Mouse (Mus musculus) hindbrain, embryonic 16.5 days (tissue): ENCODE measurements at regions not wholly inside any gene's neighbourhood (a gene's known extent, or its start where the extent isn't known, plus 50 kb on each side); places are given as distances from the start of the nearest gene placed in this dataset.

Experiments used
- ATAC-seq: fragments of 200-750 bp; cut with Nextera tagmentation; 2 replicates; pipeline ENCODE4 v1.8.0; 2017; ENCODE audit warnings: moderate TSS enrichment, moderate library complexity
- H3K27ac ChIP-seq: fragments of 300-500 bp; sonication (generic); 2 replicates; pipeline ENCODE4 v1.5.1; 2014; ENCODE audit warnings: low read depth, mild to moderate bottlenecking, control low read depth, low read length, moderate library complexity
- H3K27me3 ChIP-seq: fragments of 300-500 bp; sonication (generic); replicated peaks from 2 replicates; pipeline ENCODE4 v1.6.1; 2014; ENCODE audit warnings: low read length; ENCODE audit not compliant: control insufficient read depth, insufficient read depth
- H3K36me3 ChIP-seq: fragments of 300-500 bp; sonication (generic); 2 replicates; pipeline ENCODE4 v1.6.1; 2014; ENCODE audit warnings: mild to moderate bottlenecking, low read length, moderate library complexity, mixed read lengths; ENCODE audit not compliant: control insufficient read depth, insufficient read depth
- H3K4me1 ChIP-seq: fragments of 300-500 bp; sonication (generic); 2 replicates; pipeline ENCODE4 v1.6.1; 2014; ENCODE audit warnings: low read depth, low read length; ENCODE audit not compliant: control insufficient read depth, insufficient read depth
- H3K4me2 ChIP-seq: fragments of 300-500 bp; sonication (generic); 2 replicates; pipeline ENCODE4 v1.6.1; 2014; ENCODE audit warnings: mild to moderate bottlenecking, low read length, control low read depth, moderate library complexity
- H3K4me3 ChIP-seq: fragments of 300-500 bp; sonication (generic); 2 replicates; pipeline ENCODE4 v1.5.1; 2014; ENCODE audit warnings: mild to moderate bottlenecking, low read length, control low read depth, moderate library complexity
- H3K9ac ChIP-seq: fragments of 300-500 bp; sonication (generic); 2 replicates; pipeline ENCODE4 v1.6.1; 2014; ENCODE audit warnings: low read depth, mild to moderate bottlenecking, control low read depth, low read length, moderate library complexity
- H3K9me3 ChIP-seq: fragments of 300-500 bp; sonication (generic); 2 replicates; pipeline ENCODE4 v1.6.1; 2014; ENCODE audit warnings: mild to moderate bottlenecking, low read length, moderate library complexity; ENCODE audit not compliant: control insufficient read depth
- WGBS: fragments of 180-500 bp; shearing (Covaris S2); extraction: QIAGEN DNeasy Blood & Tissue Kit; methylation state at CpG from one replicate; pipeline ENCODE4 v1.1.7; 2014; 5-methylcytosine and 5-hydroxymethylcytosine counted together

DNA sequence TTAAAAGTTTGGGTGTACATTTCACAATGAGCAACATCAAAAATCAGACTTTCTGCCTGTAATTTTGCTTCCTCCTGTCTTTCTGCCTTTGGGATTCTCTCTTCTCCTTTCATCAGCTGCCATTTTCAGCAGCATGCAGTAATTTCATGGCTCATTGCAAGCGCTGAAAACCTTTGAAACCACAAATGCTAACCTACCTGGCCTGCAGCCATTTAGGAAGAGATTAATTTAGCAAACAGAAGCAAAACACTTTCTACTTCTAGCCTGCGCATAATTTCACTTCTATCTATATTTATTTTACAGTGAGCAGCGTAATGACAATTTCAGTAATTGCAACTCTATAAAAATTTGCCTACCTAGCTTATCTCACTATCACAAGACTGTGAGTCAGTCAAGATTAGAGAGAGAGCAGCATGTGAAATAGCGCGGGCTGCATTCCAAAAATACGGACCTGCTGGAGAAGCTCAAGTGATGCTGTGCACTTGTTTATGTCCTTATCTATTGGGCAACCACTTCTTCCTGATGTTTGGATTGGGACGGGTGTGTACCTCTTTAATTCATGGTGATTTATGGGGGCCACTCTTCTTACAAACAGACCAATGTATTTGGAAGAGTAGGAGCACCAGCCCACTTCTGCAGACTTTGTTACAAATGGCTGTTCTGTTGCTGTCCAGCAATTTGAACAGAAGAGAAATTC is 341.6 kb downstream of the 9330182O14Rik start:
- peak overlapping the region; percentile 48; the same call in 1 of the 2 replicates for H3K27ac ChIP-seq

GRCm38 (mm10) chr15:40480386-40480785 is 346.2 kb downstream of the 9330182O14Rik start:
- no peak for ATAC-seq
- H3K4me2 ChIP-seq = no peak overlapping the region
- 77% methylated on average over 1 of the region's 1 CpGs for WGBS

More for the DNA sequence above, 341.6 kb downstream of the 9330182O14Rik start:
- Histone ChIP-seq H3K36me3 (no peaks in the 10 kb centered on the region), H3K9me3 (no peaks in the 10 kb centered on the region), H3K4me2 (no peak overlapping the region), H3K9ac (no peak overlapping the region), H3K27me3 (no peaks in the 10 kb centered on the region), H3K4me1 (peaks cover 3% of the 10 kb centered on the region; the same call in 1 of the 2 replicates), H3K4me3 (no peak overlapping the region)
- peak; percentile 71; the same call in 1 of the 2 replicates for ATAC-seq
- WGBS = 49% methylated on average over 7 of the region's 7 CpGs

DNA sequence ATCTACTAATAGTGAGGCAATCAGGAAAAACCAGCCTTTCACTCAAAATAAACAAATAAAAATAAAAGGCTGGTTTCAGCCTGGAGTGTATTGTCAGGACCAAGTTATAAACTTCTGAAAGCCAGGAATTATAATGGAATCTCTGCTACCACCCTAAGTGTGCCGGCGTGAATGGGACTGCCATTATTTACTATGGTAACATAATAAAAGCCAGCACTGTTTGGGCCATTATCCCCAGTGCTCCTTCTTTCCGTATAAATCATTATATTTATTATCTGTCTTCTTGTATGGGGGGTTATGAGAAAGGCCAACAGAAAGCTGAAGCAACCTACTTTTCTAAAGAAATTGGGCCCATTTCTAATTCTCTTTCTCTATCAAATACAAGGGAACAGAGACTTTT is 347.1 kb downstream of the 9330182O14Rik start:
- Histone ChIP-seq H3K27me3 (no peaks in the 10 kb centered on the region), H3K36me3 (no peaks in the 10 kb centered on the region), H3K4me3 (no peak overlapping the region), H3K9ac (no peak overlapping the region), H3K4me2 (no peak overlapping the region), H3K27ac (no peak overlapping the region), H3K9me3 (no peaks in the 10 kb centered on the region), H3K4me1 (no peaks in the 10 kb centered on the region)
- WGBS = 29% methylated on average over 3 of the region's 3 CpGs
- ATAC-seq = no peak

More at GRCm38 (mm10) chr15:40480386-40480785, 346.2 kb downstream of the 9330182O14Rik start:
- no peaks in the 10 kb centered on the region for H3K27me3 ChIP-seq
- no peak overlapping the region for H3K4me3 ChIP-seq
- no peaks in the 10 kb centered on the region for H3K36me3 ChIP-seq
- H3K9ac ChIP-seq = no peak overlapping the region
- no peaks in the 10 kb centered on the region for H3K9me3 ChIP-seq
- H3K27ac ChIP-seq = no peak overlapping the region
- H3K4me1 ChIP-seq = peaks cover 3% of the 10 kb centered on the region; the same call in 1 of the 2 replicates

DNA sequence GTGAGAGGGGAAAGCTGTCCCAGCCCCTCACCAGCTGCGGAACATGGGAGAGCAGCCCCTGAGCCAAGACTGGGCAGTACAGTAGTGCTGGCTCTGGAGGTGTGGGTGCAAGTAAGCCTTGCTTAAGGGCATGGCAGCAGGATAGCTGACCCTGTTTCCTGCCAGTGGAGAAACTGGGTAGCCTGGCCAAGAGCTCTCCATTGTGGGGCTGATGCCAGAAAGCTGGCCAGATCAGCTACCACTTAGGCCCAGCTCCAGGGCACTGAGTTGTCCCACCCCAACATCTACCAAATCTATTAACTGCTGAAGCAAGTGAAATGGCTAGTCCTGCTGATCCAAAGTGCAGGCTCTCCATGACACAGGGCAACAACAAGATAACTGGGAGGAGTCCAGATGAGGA is 351.8 kb downstream of the 9330182O14Rik start:
- Histone ChIP-seq H3K36me3 (no peaks in the 10 kb centered on the region), H3K4me3 (no peak overlapping the region), H3K9ac (no peak overlapping the region), H3K27me3 (no peaks in the 10 kb centered on the region), H3K4me1 (no peaks in the 10 kb centered on the region), H3K27ac (no peak overlapping the region), H3K9me3 (no peaks in the 10 kb centered on the region), H3K4me2 (no peak overlapping the region)
- 0 out of 2 replicates have a peak, but pooled peaks have one; percentile 17 for ATAC-seq
- WGBS = 100% methylated on average over 1 of the region's 1 CpGs

- no peak overlapping the region for H3K27ac ChIP-seq
- no peaks in the 10 kb centered on the region for H3K9me3 ChIP-seq
- 0 out of 2 replicates have a peak, but pooled peaks have one; percentile 50 for ATAC-seq
- 39% methylated on average over 11 of the region's 11 CpGs for WGBS
- no peak overlapping the region for H3K4me2 ChIP-seq
- H3K4me3 ChIP-seq = no peak overlapping the region
- no peak overlapping the region for H3K9ac ChIP-seq
- H3K27me3 ChIP-seq = no peaks in the 10 kb centered on the region
- peaks cover 5% of the 10 kb centered on the region for H3K4me1 ChIP-seq
- H3K36me3 ChIP-seq = no peaks in the 10 kb centered on the region
Measured at GRCm38 (mm10) chr15:40501180-40502125, 367.3 kb downstream of the 9330182O14Rik start.

DNA sequence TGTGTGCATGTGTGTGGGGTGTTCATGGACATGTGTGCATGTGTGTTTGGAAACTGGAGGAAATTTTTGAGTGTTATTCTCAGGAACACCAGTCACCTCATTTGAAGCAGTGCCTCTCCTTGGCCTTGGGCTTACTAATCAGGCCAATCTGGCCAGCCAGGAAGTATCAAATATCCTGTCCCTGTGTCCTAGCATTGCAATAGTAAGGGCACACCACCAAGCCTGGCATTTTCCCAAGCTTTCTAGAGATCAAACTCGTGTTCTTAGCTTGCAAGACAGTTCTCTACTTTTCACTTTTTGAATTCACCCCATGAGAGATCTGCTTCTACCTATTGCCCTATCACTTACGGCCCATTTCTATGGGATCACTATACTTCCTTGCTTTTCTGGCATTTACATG is 376.7 kb downstream of the 9330182O14Rik start:
- 76% methylated on average over 2 of the region's 2 CpGs for WGBS
- H3K9me3 ChIP-seq = no peaks in the 10 kb centered on the region; the same call in 1 of the 2 replicates
- H3K9ac ChIP-seq = no peak overlapping the region
- no peak overlapping the region for H3K27ac ChIP-seq
- no peaks in the 10 kb centered on the region for H3K36me3 ChIP-seq
- no peak overlapping the region for H3K4me2 ChIP-seq
- no peaks in the 10 kb centered on the region for H3K27me3 ChIP-seq
- ATAC-seq = no peak
- no peak overlapping the region for H3K4me3 ChIP-seq
- H3K4me1 ChIP-seq = no peaks in the 10 kb centered on the region

- H3K27ac ChIP-seq = no peak overlapping the region
- H3K36me3 ChIP-seq = no peaks in the 10 kb centered on the region
- H3K4me3 ChIP-seq = no peak overlapping the region
- no peak overlapping the region for H3K4me2 ChIP-seq
- H3K4me1 ChIP-seq = no peaks in the 10 kb centered on the region
- no peaks in the 10 kb centered on the region for H3K9me3 ChIP-seq
- ATAC-seq = no peak
- no peaks in the 10 kb centered on the region for H3K27me3 ChIP-seq
- H3K9ac ChIP-seq = no peak overlapping the region
- 78% methylated on average over 2 of the region's 2 CpGs for WGBS
Measured at GRCm38 (mm10) chr15:40524350-40524749, 390.2 kb downstream of the 9330182O14Rik start.

- Histone ChIP-seq H3K9me3 (no peaks in the 10 kb centered on the region), H3K36me3 (no peaks in the 10 kb centered on the region), H3K27ac (no peak overlapping the region), H3K27me3 (no peaks in the 10 kb centered on the region), H3K4me2 (peak overlapping the region; percentile 42), H3K4me1 (no peaks in the 10 kb centered on the region), H3K9ac (0 out of 2 replicates have a peak overlapping the region, but pooled peaks have one; percentile 18), H3K4me3 (peak overlapping the region; percentile 21; the same call in 1 of the 2 replicates)
- WGBS = 44% methylated on average over 8 of the region's 8 CpGs
- ATAC-seq = peak; percentile 48; the same call in 1 of the 2 replicates
Measured at GRCm38 (mm10) chr15:40533451-40533873, 399.3 kb downstream of the 9330182O14Rik start.

- Histone ChIP-seq H3K4me2 (no peak overlapping the region), H3K27me3 (no peaks in the 10 kb centered on the region), H3K27ac (no peak overlapping the region), H3K36me3 (no peaks in the 10 kb centered on the region), H3K4me3 (no peak overlapping the region), H3K9me3 (no peaks in the 10 kb centered on the region), H3K9ac (no peak overlapping the region), H3K4me1 (no peaks in the 10 kb centered on the region)
- WGBS = 88% methylated on average over 2 of the region's 2 CpGs
- ATAC-seq = no peak
Measured at GRCm38 (mm10) chr15:40561661-40562060, 427.5 kb downstream of the 9330182O14Rik start.
